Mouse (Mus musculus) mature B cell (primary cell): ENCODE measurements around the gene Lmcd1.
"Not testable (repeated sequence)": the region's sequence is repeated elsewhere in the genome, so short reads cannot be mapped to it uniquely, and the experiment has no call there.

Source experiments
- in situ Hi-C: fragments of 300-500 bp; cut with MboI; formaldehyde crosslinking; loops from 2 replicates; pipeline ENCODE4 v1.14.3; 2019

Gene Lmcd1

GRCm38 (mm10) chr6:112273501-112274205 lies at the start of gene Lmcd1:
Lmcd1 (plus strand) TSS chr6:112273758.
- in situ Hi-C loops: no loop called here

- in situ Hi-C loops: loop anchor here (25.0 kb wide), 1 partner anchor 138 kb away; no protein-coding TSS in a partner anchor
These were observed 49.5 kb upstream of the Lmcd1 start for GRCm38 (mm10) chr6:112223877-112224632.

- in situ Hi-C loops: no loop called here
These were observed 36.8 kb upstream of the Lmcd1 start for GRCm38 (mm10) chr6:112236775-112237174.

GRCm38 (mm10) chr6:112242216-112242615 lies 31.3 kb upstream of the Lmcd1 start:
- in situ Hi-C loops: no loop called here

- in situ Hi-C loops: no loop called here
These were observed 27.9 kb upstream of the Lmcd1 start for GRCm38 (mm10) chr6:112245639-112246038.

- in situ Hi-C loops: no loop called here
These were observed 26.9 kb upstream of the Lmcd1 start for GRCm38 (mm10) chr6:112246636-112247035.

GRCm38 (mm10) chr6:112253943-112254342 lies 19.6 kb upstream of the Lmcd1 start:
- in situ Hi-C loops: not testable (repeated sequence)

GRCm38 (mm10) chr6:112254967-112255366 lies 18.6 kb upstream of the Lmcd1 start:
- in situ Hi-C loops: no loop called here

- in situ Hi-C loops: no loop called here
These were observed 18.0 kb upstream of the Lmcd1 start for GRCm38 (mm10) chr6:112255388-112256225.

GRCm38 (mm10) chr6:112256599-112256998 lies 17.0 kb upstream of the Lmcd1 start:
- in situ Hi-C loops: no loop called here

- in situ Hi-C loops: no loop called here
These were observed 12.5 kb upstream of the Lmcd1 start for GRCm38 (mm10) chr6:112261089-112261488.

GRCm38 (mm10) chr6:112264321-112264720 lies 9.2 kb upstream of the Lmcd1 start:
- in situ Hi-C loops: no loop called here

- in situ Hi-C loops: no loop called here
These were observed 6.9 kb upstream of the Lmcd1 start for GRCm38 (mm10) chr6:112266631-112267030.

GRCm38 (mm10) chr6:112267661-112268357 lies 5.7 kb upstream of the Lmcd1 start:
- in situ Hi-C loops: no loop called here

- in situ Hi-C loops: no loop called here
These were observed 900 bp downstream of the Lmcd1 start for GRCm38 (mm10) chr6:112274261-112275055.

- in situ Hi-C loops: no loop called here
These were observed 2.2 kb downstream of the Lmcd1 start for GRCm38 (mm10) chr6:112275731-112276245.

GRCm38 (mm10) chr6:112278805-112279204 lies 5.2 kb downstream of the Lmcd1 start:
- in situ Hi-C loops: no loop called here

GRCm38 (mm10) chr6:112280161-112280560 lies 6.6 kb downstream of the Lmcd1 start:
- in situ Hi-C loops: no loop called here

- in situ Hi-C loops: no loop called here
These were observed 7.4 kb downstream of the Lmcd1 start for GRCm38 (mm10) chr6:112280945-112281344.

GRCm38 (mm10) chr6:112281935-112282334 lies 8.4 kb downstream of the Lmcd1 start:
- in situ Hi-C loops: no loop called here

- in situ Hi-C loops: no loop called here
These were observed 10.5 kb downstream of the Lmcd1 start for GRCm38 (mm10) chr6:112284087-112284486.
